Mouse (Mus musculus) lung, adult 2 months (tissue): ENCODE results near the gene Gm21885.

Experiments
- CTCF ChIP-seq: fragments of 200-500 bp; IDR thresholded peaks from 2 replicates; pipeline ENCODE4 v1.5.1; 2011; ENCODE audit warnings: mild to moderate bottlenecking, low read length, control low read depth; ENCODE audit not compliant: insufficient read depth
- POLR2A ChIP-seq: fragments of 200-500 bp; IDR thresholded peaks from 2 replicates; pipeline ENCODE4 v1.6.1; 2011; ENCODE audit warnings: low read depth, mild to moderate bottlenecking, control low read depth, low read length, borderline replicate concordance; ENCODE audit errors: extremely low read depth

GRCm38 (mm10) chr11:94324618-94325017 lies 42.9 kb downstream of the Gm21885 start:
- TF ChIP-seq POLR2A (no peak), CTCF (no peak)
